Mouse (Mus musculus): ENCODE results near the gene Gpx5. TPM values are rescaled to one million over a fixed set of nuclear protein-coding genes. Genes with fewer than 3 reads are reported as not detected.

Gpx5 gene
- not detected for total RNA-seq (2021)
- long read RNA-seq, experiment 1, result 0 reads
- long read RNA-seq, experiment 2, result 0 reads

- DNase-seq (ENCODE audit: low spot score in 2 of 2), result no peak
These were observed at the start of gene Gpx5 for GRCm38 (mm10) chr13:21292631-21293030. Gpx5 (minus strand) TSS chr13:21292731.

- DNase-seq (ENCODE audit: low spot score in 2 of 2), result no peak
These were observed 34.9 kb upstream of the Gpx5 start for GRCm38 (mm10) chr13:21327424-21327823.

GRCm38 (mm10) chr13:21326657-21327211 is 34.2 kb upstream of the Gpx5 start:
- DNase-seq (ENCODE audit: low spot score in 2 of 2), result peak; percentile 55 to 80

GRCm38 (mm10) chr13:21326191-21326590 is 33.7 kb upstream of the Gpx5 start:
- no peak for DNase-seq (ENCODE audit: low spot score in 2 of 2)

GRCm38 (mm10) chr13:21323405-21323804 is 30.9 kb upstream of the Gpx5 start:
- no peak for DNase-seq (ENCODE audit: low spot score in 2 of 2)

GRCm38 (mm10) chr13:21322509-21323375 is 30.2 kb upstream of the Gpx5 start:
- DNase-seq (ENCODE audit: low spot score in 2 of 2), result no peak

GRCm38 (mm10) chr13:21321890-21322494 is 29.5 kb upstream of the Gpx5 start:
- no peak for DNase-seq (ENCODE audit: low spot score in 2 of 2)

- DNase-seq (ENCODE audit: low spot score in 2 of 2), result no peak
These were observed 27.7 kb upstream of the Gpx5 start for GRCm38 (mm10) chr13:21320262-21320661.

GRCm38 (mm10) chr13:21313903-21314302 is 21.4 kb upstream of the Gpx5 start:
- DNase-seq (ENCODE audit: low spot score in 2 of 2), result no peak

GRCm38 (mm10) chr13:21312854-21313253 is 20.3 kb upstream of the Gpx5 start:
- DNase-seq (ENCODE audit: low spot score in 2 of 2), result no peak

GRCm38 (mm10) chr13:21311926-21312325 is 19.4 kb upstream of the Gpx5 start, which contains the start of gene Gpx6:
Gpx6 (plus strand) TSS chr13:21312125.
- DNase-seq (ENCODE audit: low spot score in 2 of 2), result no peak

GRCm38 (mm10) chr13:21309788-21310187 is 17.3 kb upstream of the Gpx5 start:
- DNase-seq (ENCODE audit: low spot score in 2 of 2), result no peak

- DNase-seq (ENCODE audit: low spot score in 2 of 2), result no peak
These were observed 12.0 kb upstream of the Gpx5 start for GRCm38 (mm10) chr13:21304483-21305066.

- DNase-seq (ENCODE audit: low spot score in 2 of 2), result no peak
These were observed 6.0 kb upstream of the Gpx5 start for GRCm38 (mm10) chr13:21298557-21298956.

- peak; percentile 65 for DNase-seq (ENCODE audit: low spot score in 2 of 2)
These were observed 13.0 kb downstream of the Gpx5 start for GRCm38 (mm10) chr13:21279559-21279958.

GRCm38 (mm10) chr13:21279076-21279475 is 13.5 kb downstream of the Gpx5 start:
- DNase-seq (ENCODE audit: low spot score in 2 of 2), result no peak

- no peak for DNase-seq (ENCODE audit: low spot score in 2 of 2)
These were observed 16.0 kb downstream of the Gpx5 start for GRCm38 (mm10) chr13:21276551-21276950.

- DNase-seq (ENCODE audit: low spot score in 2 of 2), result peak in 1 of 2 experiments; percentile 27
These were observed 16.5 kb downstream of the Gpx5 start for GRCm38 (mm10) chr13:21275815-21276550.

GRCm38 (mm10) chr13:21275021-21275814 is 17.3 kb downstream of the Gpx5 start:
- DNase-seq (ENCODE audit: low spot score in 2 of 2), result no peak

- DNase-seq (ENCODE audit: low spot score in 2 of 2), result no peak
These were observed 24.3 kb downstream of the Gpx5 start for GRCm38 (mm10) chr13:21268262-21268661.
